Mouse (Mus musculus): ENCODE measurements around the gene Spryd7. TPM values are rescaled to one million over a fixed set of nuclear protein-coding genes. Genes with fewer than 3 reads are reported as not detected.

The Spryd7 gene
- 1 to 10 TPM; 8.5 to 9.8 TPM for total RNA-seq (2023)

DNA sequence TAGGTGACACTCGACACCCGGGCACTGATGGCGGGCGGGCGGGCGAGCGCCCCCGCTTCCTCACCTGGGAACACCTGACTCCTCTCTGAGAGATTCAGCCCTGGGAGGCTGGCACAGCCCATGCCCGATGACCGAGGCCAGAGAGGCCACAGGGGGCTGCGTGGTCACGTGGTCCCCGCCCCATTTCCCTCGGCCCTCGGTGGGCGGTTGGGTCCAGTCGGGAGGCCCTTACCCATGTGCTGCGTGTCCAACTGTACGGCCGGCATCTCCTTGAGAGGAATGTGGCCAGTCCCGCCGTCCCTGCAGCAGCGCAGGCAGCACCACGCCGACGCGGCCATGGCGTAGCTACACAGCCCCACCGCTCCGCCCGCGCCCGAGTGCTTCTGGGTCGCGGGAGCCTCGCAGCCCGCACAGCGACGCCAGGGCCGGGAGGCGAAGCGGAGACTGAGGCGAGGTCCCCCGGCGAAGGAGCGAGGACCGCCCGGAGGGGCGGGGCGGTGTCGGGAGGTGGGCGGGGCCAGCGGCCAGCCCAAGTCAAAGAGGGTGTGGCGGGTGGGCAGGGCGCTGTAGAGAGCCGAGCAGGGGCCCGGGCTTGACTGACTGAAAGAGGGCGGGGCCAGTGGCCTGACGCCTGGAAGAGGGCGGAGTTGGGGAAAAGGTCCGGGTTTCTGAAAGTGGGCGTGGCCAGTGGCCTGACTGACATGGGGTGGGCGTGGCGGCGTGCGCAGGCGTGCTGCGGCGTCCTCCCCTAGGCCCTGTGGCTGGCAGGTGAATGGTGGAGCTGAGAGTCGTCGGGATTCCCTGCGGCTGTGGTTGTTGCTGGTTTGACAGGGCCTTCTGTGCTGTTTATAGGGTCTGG lies at the start of gene Spryd7:
Gene Spryd7 (minus strand): TSS at position 598 of the 859 bp plus-strand sequence.

DNA sequence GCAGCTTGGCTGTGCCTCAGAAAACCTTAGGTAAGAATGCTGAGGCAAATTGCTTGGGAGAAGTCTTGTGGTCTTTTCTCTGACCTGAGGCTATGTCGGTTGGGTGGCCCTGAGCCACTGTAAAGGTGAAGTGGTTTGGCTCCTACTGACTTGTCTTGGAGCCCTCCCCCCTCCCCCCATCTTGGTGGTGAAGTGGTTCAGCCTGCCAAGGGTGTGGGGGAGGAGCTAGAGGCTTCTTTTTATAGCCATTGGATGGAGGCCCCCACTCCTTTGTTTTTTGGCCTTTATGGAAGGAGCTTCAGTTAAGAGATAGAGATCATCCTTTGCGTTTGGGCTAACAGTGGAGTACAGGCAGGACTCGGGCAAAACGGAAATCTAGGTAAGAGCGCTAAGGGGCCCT lies 41.3 kb upstream of the Spryd7 start, which contains the start of gene Trim13:
Gene Trim13 (plus strand): TSS at position 280 of the 400 bp plus-strand sequence.

Other genes starting within 250 kb of the Spryd7 start
- gene Arl11, start 247.1 kb downstream of the Spryd7 start, total RNA-seq (2023) = 1 to 10 TPM; 1.2 to 1.4 TPM
- 1 to 10 TPM; 6.0 to 6.6 TPM for gene Ebpl, start 196.4 kb downstream of the Spryd7 start, total RNA-seq (2023)
- 10 to 100 TPM; 21.9 to 25.3 TPM for gene Kpna3, start 117.0 kb downstream of the Spryd7 start, total RNA-seq (2023)
- gene Trim13, start 41.4 kb upstream of the Spryd7 start, total RNA-seq (2023) = 10 to 100 TPM; 13.2 to 15.3 TPM
- gene Kcnrg, start 50.6 kb upstream of the Spryd7 start, total RNA-seq (2023) = 1 to 10 TPM in 1 of 2 experiments, under 1 TPM in 1; 0.52 to 1.1 TPM

Data from T-cell, adult 66 days (primary cell).